Mouse (Mus musculus) C2C12 (cell line): ENCODE measurements around the gene Tubb2b.

Experiments
- CEBPB ChIP-seq: IDR thresholded peaks from one replicate; pipeline ENCODE4 v1.6.1; 2011; ENCODE audit warnings: low read depth, mild to moderate bottlenecking, control low read depth, moderate library complexity
- CTCF ChIP-seq: IDR thresholded peaks from one replicate; pipeline ENCODE4 v1.5.1; 2011; ENCODE audit not compliant: control insufficient read depth, insufficient read depth, insufficient read length
- FOSL1 ChIP-seq: IDR thresholded peaks from one replicate; pipeline ENCODE4 v1.8.0; 2011; ENCODE audit warnings: mild to moderate bottlenecking, low read length; ENCODE audit not compliant: poor library complexity, insufficient read depth, severe bottlenecking
- MAX ChIP-seq: IDR thresholded peaks from one replicate; pipeline ENCODE4 v1.6.1; 2011; ENCODE audit warnings: mild to moderate bottlenecking, control low read depth
- MYOD1 ChIP-seq: IDR thresholded peaks from one replicate; pipeline ENCODE4 v1.6.1; 2011; ENCODE audit warnings: low read depth; ENCODE audit not compliant: control insufficient read depth, insufficient read length
- MYOG ChIP-seq: IDR thresholded peaks from one replicate; pipeline ENCODE4 v1.6.1; 2011; ENCODE audit not compliant: control insufficient read depth, insufficient read length; ENCODE audit errors: extremely low read depth
- USF1 ChIP-seq: IDR thresholded peaks from one replicate; pipeline ENCODE4 v1.6.1; 2011; ENCODE audit warnings: low read depth, mild to moderate bottlenecking, control low read depth, moderate library complexity

GRCm38 (mm10) chr13:34087052-34087812 is 43.0 kb downstream of the Tubb2b start:
- TF ChIP-seq CTCF (no peak), CEBPB (peak; percentile 31), MYOG (no peak), MYOD1 (no peak), MAX (no peak), USF1 (no peak), FOSL1 (no peak)
